Mouse (Mus musculus) liver, embryonic 14.5 days (tissue): ENCODE data around the gene Tmcc3.

Source experiments
- CTCF ChIP-seq: IDR thresholded peaks from 2 replicates; pipeline ENCODE4 v1.5.1; 2016; ENCODE audit warnings: antibody characterized with exemption, low read depth, control low read depth
- EP300 ChIP-seq: IDR thresholded peaks from 2 replicates; pipeline ENCODE4 v1.6.1; 2016; ENCODE audit warnings: antibody characterized with exemption, low read depth

DNA sequence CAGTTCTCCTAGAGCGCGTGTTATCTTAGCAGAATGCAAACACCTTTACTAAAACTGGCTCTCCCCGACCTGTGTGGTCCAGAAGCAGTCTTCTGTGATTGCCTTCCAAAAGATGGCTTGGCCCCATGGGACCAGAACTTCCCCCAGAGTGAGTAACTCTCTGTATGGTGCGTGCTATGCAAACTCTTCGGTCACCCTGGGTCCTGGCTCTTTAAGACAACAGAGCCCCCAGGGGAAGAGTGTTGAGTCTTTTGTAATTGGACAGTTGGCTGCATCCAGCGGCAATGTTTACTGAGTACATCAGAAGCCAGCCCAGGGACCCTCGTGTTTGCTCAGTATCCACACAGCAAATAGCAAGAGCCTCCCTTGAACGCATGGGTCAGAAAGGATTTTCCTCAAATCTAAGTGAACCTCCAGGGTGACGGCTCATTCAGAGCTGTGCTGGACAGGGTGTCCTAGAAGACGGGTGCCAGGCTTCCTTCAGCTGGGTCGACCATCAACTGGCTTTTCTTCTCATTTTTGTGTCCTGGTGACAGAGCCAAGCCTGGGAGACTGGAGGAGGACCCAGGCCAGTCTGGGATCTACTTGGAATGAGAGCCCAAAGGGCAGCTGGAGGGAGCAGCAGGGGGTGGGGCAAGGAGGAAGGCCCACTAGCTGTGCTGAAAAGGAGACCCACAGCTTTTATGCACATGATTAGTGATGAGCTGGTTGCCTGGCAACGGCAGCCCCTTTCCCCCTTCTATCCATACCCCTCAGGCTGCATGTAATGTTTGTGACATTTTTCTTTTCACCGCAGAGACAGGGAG, 309.9 kb downstream of the Tmcc3 start:
- no peak for TF ChIP-seq CTCF
- TF ChIP-seq EP300, result no peak
